Mouse (Mus musculus) kidney, postnatal 10 days (tissue): ENCODE measurements around the gene Ddah1.
A peak's percentile ranks its signal among the peaks of the same experiment; 100 is the strongest.

ENCODE experiments used
- DNase-seq: peaks from one replicate; pipeline ENCODE4 v3.0.0; 2021; ENCODE audit warnings: mixed read lengths

The Ddah1 gene

GRCm38 (mm10) chr3:145764416-145764815, 5.9 kb downstream of the Ddah1 start:
- DNase-seq = no peak

- no peak for DNase-seq
Measured at GRCm38 (mm10) chr3:145768439-145768838, 10.0 kb downstream of the Ddah1 start.

GRCm38 (mm10) chr3:145773384-145773783, 14.9 kb downstream of the Ddah1 start:
- peak; percentile 34 for DNase-seq

- DNase-seq = peak; percentile 50
Measured at GRCm38 (mm10) chr3:145774336-145774735, 15.9 kb downstream of the Ddah1 start.

- no peak for DNase-seq
Measured at GRCm38 (mm10) chr3:145775236-145775635, 16.8 kb downstream of the Ddah1 start.

- DNase-seq = no peak
Measured at GRCm38 (mm10) chr3:145775862-145776261, 17.4 kb downstream of the Ddah1 start.

GRCm38 (mm10) chr3:145777006-145777405, 18.5 kb downstream of the Ddah1 start:
- no peak for DNase-seq

- no peak for DNase-seq
Measured at GRCm38 (mm10) chr3:145778406-145778922, 20.0 kb downstream of the Ddah1 start.

GRCm38 (mm10) chr3:145779279-145779973, 21.0 kb downstream of the Ddah1 start:
- DNase-seq = no peak

GRCm38 (mm10) chr3:145780784-145781442, 22.4 kb downstream of the Ddah1 start:
- DNase-seq = peak; percentile 38

GRCm38 (mm10) chr3:145785244-145785643, 26.8 kb downstream of the Ddah1 start:
- DNase-seq = no peak

GRCm38 (mm10) chr3:145787303-145787702, 28.8 kb downstream of the Ddah1 start:
- no peak for DNase-seq

GRCm38 (mm10) chr3:145789114-145789513, 30.6 kb downstream of the Ddah1 start:
- no peak for DNase-seq

- no peak for DNase-seq
Measured at GRCm38 (mm10) chr3:145790233-145790632, 31.8 kb downstream of the Ddah1 start.

- no peak for DNase-seq
Measured at GRCm38 (mm10) chr3:145790709-145791108, 32.2 kb downstream of the Ddah1 start.

- DNase-seq = no peak
Measured at GRCm38 (mm10) chr3:145794355-145794754, 35.9 kb downstream of the Ddah1 start.

- DNase-seq = no peak
Measured at GRCm38 (mm10) chr3:145795896-145796295, 37.4 kb downstream of the Ddah1 start.

GRCm38 (mm10) chr3:145798042-145798441, 39.6 kb downstream of the Ddah1 start:
- DNase-seq = peak; percentile 29

GRCm38 (mm10) chr3:145798751-145799188, 40.3 kb downstream of the Ddah1 start:
- DNase-seq = peak; percentile 73

GRCm38 (mm10) chr3:145799365-145799764, 40.9 kb downstream of the Ddah1 start:
- DNase-seq = no peak

GRCm38 (mm10) chr3:145802106-145802505, 43.6 kb downstream of the Ddah1 start:
- DNase-seq = no peak

GRCm38 (mm10) chr3:145805848-145806247, 47.4 kb downstream of the Ddah1 start:
- DNase-seq = no peak

- DNase-seq = peak; percentile 26
Measured at GRCm38 (mm10) chr3:145806502-145806901, 48.0 kb downstream of the Ddah1 start.

GRCm38 (mm10) chr3:145816807-145817206, 58.3 kb downstream of the Ddah1 start:
- peak; percentile 68 for DNase-seq
